Mouse (Mus musculus) MEL (cell line): Measurements from ENCODE around the gene Wfdc12. TPM values are rescaled to one million over a fixed set of nuclear protein-coding genes. Genes with fewer than 3 reads are reported as not detected.

Source experiments
- DNase-seq: peaks from one replicate; pipeline ENCODE4 v3.0.0; 2011; ENCODE audit warnings: low read depth, low spot score
- H3K27ac ChIP-seq: 2 replicates; pipeline ENCODE4 v1.5.1; 2012; ENCODE audit warnings: low read depth, mild to moderate bottlenecking, control low read depth, low read length, moderate library complexity; ENCODE audit not compliant: control insufficient read depth
- H3K27me3 ChIP-seq, 2 experiments: fragments of 150-350 bp in 1 of 2; sonication (generic) in 1 of 2; 2 replicates each; pipeline ENCODE4 v1.6.1; 2012; ENCODE audit warnings: low read length in 2 of 2, mild to moderate bottlenecking in 2 of 2, improper control_type of control experiment in 1 of 2, moderate library complexity in 1 of 2; ENCODE audit not compliant: insufficient read depth in 2 of 2, control insufficient read depth in 1 of 2
- H3K36me3 ChIP-seq, 2 experiments: 2 replicates each; pipeline ENCODE4 v1.6.1; 2012 to 2014; ENCODE audit warnings: low read length in 2 of 2, improper control_type of control experiment in 1 of 2, inconsistent platforms in 1 of 2, mild to moderate bottlenecking in 1 of 2; ENCODE audit not compliant: insufficient read depth in 2 of 2, control insufficient read depth in 1 of 2
- H3K4me1 ChIP-seq, 2 experiments: fragments of 150-350 bp in 1 of 2; sonication (generic) in 1 of 2; 2 replicates each; pipeline ENCODE4 v1.6.1; 2012; ENCODE audit warnings: low read length in 2 of 2, improper control_type of control experiment in 1 of 2, mild to moderate bottlenecking in 1 of 2; ENCODE audit not compliant: insufficient read depth in 2 of 2, control insufficient read depth in 1 of 2
- H3K4me3 ChIP-seq, 2 experiments: fragments of 150-350 bp in 1 of 2; sonication (generic) in 1 of 2; 2 replicates each; pipeline ENCODE4 v1.5.1; 2012; ENCODE audit warnings: low read depth in 2 of 2, low read length in 2 of 2, mild to moderate bottlenecking in 2 of 2, moderate library complexity in 2 of 2, control low read depth in 1 of 2, improper control_type of control experiment in 1 of 2; ENCODE audit not compliant: control insufficient read depth in 1 of 2, insufficient read depth in 1 of 2
- H3K79me2 ChIP-seq: 2 replicates; pipeline ENCODE4 v1.6.1; 2012; ENCODE audit warnings: mild to moderate bottlenecking, low read length, moderate library complexity; ENCODE audit not compliant: control insufficient read depth, poor library complexity, insufficient read depth
- H3K9ac ChIP-seq: 2 replicates; pipeline ENCODE4 v1.6.1; 2012; ENCODE audit warnings: low read depth, mild to moderate bottlenecking, control low read depth, low read length, moderate library complexity; ENCODE audit not compliant: control insufficient read depth, poor library complexity, severe bottlenecking
- H3K9me3 ChIP-seq: fragments of 150-350 bp; sonication (generic); replicated peaks from 2 replicates; pipeline ENCODE4 v1.6.1; 2012; ENCODE audit warnings: mild to moderate bottlenecking, low read length, improper control_type of control experiment, moderate library complexity; ENCODE audit not compliant: insufficient read depth
- BHLHE40 ChIP-seq: IDR thresholded peaks from 2 replicates; pipeline ENCODE4 v1.6.1; 2012; ENCODE audit warnings: low read depth, mild to moderate bottlenecking, inconsistent platforms, low read length, improper control_type of control experiment, borderline replicate concordance
- CTCF ChIP-seq, 3 experiments: IDR thresholded peaks in 2 of 3; conservative IDR thresholded peaks in 1 of 3; 2 replicates each; pipeline ENCODE4 v1.5.1; 2011 to 2012; ENCODE audit warnings: low read length in 3 of 3, low read depth in 2 of 3, mild to moderate bottlenecking in 2 of 3, improper control_type of control experiment in 1 of 3, inconsistent platforms in 1 of 3, mixed read lengths in 1 of 3, moderate library complexity in 1 of 3; ENCODE audit not compliant: control insufficient read depth in 1 of 3, insufficient read depth in 1 of 3, poor library complexity in 1 of 3, severe bottlenecking in 1 of 3
- E2F4 ChIP-seq: IDR thresholded peaks from 2 replicates; pipeline ENCODE4 v1.6.1; 2011; ENCODE audit warnings: low read depth, low read length, improper control_type of control experiment, borderline replicate concordance
- ELF1 ChIP-seq: IDR thresholded peaks from 2 replicates; pipeline ENCODE4 v1.6.1; 2014; ENCODE audit warnings: low read depth, mild to moderate bottlenecking, inconsistent platforms, low read length, improper control_type of control experiment, moderate library complexity
- ETS1 ChIP-seq: IDR thresholded peaks from 2 replicates; pipeline ENCODE4 v1.6.1; 2012; ENCODE audit warnings: low read depth, mild to moderate bottlenecking, inconsistent platforms, low read length, improper control_type of control experiment, moderate library complexity
- GABPA ChIP-seq: IDR thresholded peaks from 2 replicates; pipeline ENCODE4 v1.6.1; 2012; ENCODE audit warnings: low read depth, mild to moderate bottlenecking, inconsistent platforms, low read length, improper control_type of control experiment, moderate library complexity
- HCFC1 ChIP-seq: IDR thresholded peaks from 2 replicates; pipeline ENCODE4 v1.6.1; 2012; ENCODE audit warnings: low read depth, mild to moderate bottlenecking, inconsistent platforms, low read length, improper control_type of control experiment, moderate library complexity
- JUND ChIP-seq: IDR thresholded peaks from 2 replicates; pipeline ENCODE4 v1.6.1; 2011; ENCODE audit warnings: low read depth, mild to moderate bottlenecking, improper control_type of control experiment, low read length
- MAFK ChIP-seq: IDR thresholded peaks from 2 replicates; pipeline ENCODE4 v1.6.1; 2011; ENCODE audit warnings: low read depth, mild to moderate bottlenecking, low read length, improper control_type of control experiment, borderline replicate concordance
- MAZ ChIP-seq: IDR thresholded peaks from 2 replicates; pipeline ENCODE4 v1.6.1; 2012; ENCODE audit warnings: low read depth, mild to moderate bottlenecking, inconsistent platforms, low read length, improper control_type of control experiment
- MEF2A ChIP-seq: IDR thresholded peaks from 2 replicates; pipeline ENCODE4 v1.6.1; 2014; ENCODE audit warnings: low read depth, mild to moderate bottlenecking, inconsistent platforms, low read length, improper control_type of control experiment; ENCODE audit not compliant: poor library complexity, insufficient replicate concordance, severe bottlenecking; ENCODE audit errors: extremely low read depth
- MXI1 ChIP-seq: IDR thresholded peaks from 2 replicates; pipeline ENCODE4 v1.6.1; 2011; ENCODE audit warnings: mild to moderate bottlenecking, low read depth, low read length, improper control_type of control experiment
- MYB ChIP-seq: IDR thresholded peaks from 2 replicates; pipeline ENCODE4 v1.6.1; 2011; ENCODE audit warnings: mild to moderate bottlenecking, low read depth, low read length, improper control_type of control experiment
- NELFE ChIP-seq: IDR thresholded peaks from 2 replicates; pipeline ENCODE4 v1.6.1; 2011; ENCODE audit warnings: low read depth, low read length, improper control_type of control experiment
- NRF1 ChIP-seq: IDR thresholded peaks from 2 replicates; pipeline ENCODE4 v1.6.1; 2014; ENCODE audit warnings: low read depth, mild to moderate bottlenecking, inconsistent platforms, low read length, improper control_type of control experiment, moderate library complexity; ENCODE audit not compliant: poor library complexity, insufficient read depth, severe bottlenecking
- POLR2A ChIP-seq, 2 experiments: IDR thresholded peaks; 2 replicates each; pipeline ENCODE4 v1.6.1; 2011 to 2012; ENCODE audit warnings: low read length in 2 of 2, mild to moderate bottlenecking in 2 of 2, control low read depth in 1 of 2, improper control_type of control experiment in 1 of 2, low read depth in 1 of 2, moderate library complexity in 1 of 2; ENCODE audit not compliant: control insufficient read depth in 1 of 2, insufficient read depth in 1 of 2, poor library complexity in 1 of 2
- POLR2AphosphoS2 ChIP-seq: IDR thresholded peaks from 2 replicates; pipeline ENCODE4 v1.6.1; 2011; ENCODE audit warnings: low read length, improper control_type of control experiment
- POLR2AphosphoS5 ChIP-seq: IDR thresholded peaks from 2 replicates; pipeline ENCODE4 v1.6.1; 2012; ENCODE audit warnings: low read depth, borderline replicate concordance, mild to moderate bottlenecking, inconsistent platforms, low read length, moderate library complexity, mixed read lengths
- RAD21 ChIP-seq: IDR thresholded peaks from 2 replicates; pipeline ENCODE4 v1.6.1; 2011; ENCODE audit warnings: mild to moderate bottlenecking, low read depth, low read length, improper control_type of control experiment
- RCOR1 ChIP-seq: IDR thresholded peaks from 2 replicates; pipeline ENCODE4 v1.6.1; 2012; ENCODE audit warnings: low read depth, mild to moderate bottlenecking, inconsistent platforms, low read length, improper control_type of control experiment
- SIN3A ChIP-seq: IDR thresholded peaks from 2 replicates; pipeline ENCODE4 v1.6.1; 2012; ENCODE audit warnings: low read length, improper control_type of control experiment, inconsistent platforms
- TBP ChIP-seq: IDR thresholded peaks from 2 replicates; pipeline ENCODE4 v1.8.0; 2011; ENCODE audit warnings: low read depth, low read length, improper control_type of control experiment
- TCF12 ChIP-seq: IDR thresholded peaks from 2 replicates; pipeline ENCODE4 v1.6.1; 2014; ENCODE audit warnings: low read depth, mild to moderate bottlenecking, inconsistent platforms, low read length, improper control_type of control experiment, moderate library complexity
- USF1 ChIP-seq: IDR thresholded peaks from 2 replicates; pipeline ENCODE4 v1.6.1; 2014; ENCODE audit warnings: low read depth, mild to moderate bottlenecking, inconsistent platforms, low read length, improper control_type of control experiment, moderate library complexity
- USF2 ChIP-seq, 2 experiments: IDR thresholded peaks; 2 replicates each; pipeline ENCODE4 v1.6.1; 2011 to 2012; ENCODE audit warnings: improper control_type of control experiment in 2 of 2, low read length in 2 of 2, borderline replicate concordance in 1 of 2, inconsistent platforms in 1 of 2, low read depth in 1 of 2, mild to moderate bottlenecking in 1 of 2; ENCODE audit not compliant: insufficient read depth in 1 of 2
- ZC3H11A ChIP-seq: IDR thresholded peaks from 2 replicates; pipeline ENCODE4 v1.6.1; 2012; ENCODE audit warnings: low read depth, mild to moderate bottlenecking, inconsistent platforms, low read length, improper control_type of control experiment
- ZMIZ1 ChIP-seq: IDR thresholded peaks from 2 replicates; pipeline ENCODE4 v1.6.1; 2012; ENCODE audit warnings: low read depth, mild to moderate bottlenecking, inconsistent platforms, low read length, improper control_type of control experiment, moderate library complexity
- ZNF384 ChIP-seq: IDR thresholded peaks from 2 replicates; pipeline ENCODE4 v1.6.1; 2012; ENCODE audit warnings: low read depth, mild to moderate bottlenecking, inconsistent platforms, low read length, improper control_type of control experiment
- polyA plus RNA-seq, 2 experiments: library from polyadenylated mRNA; stranded (reverse) in 1 of 2; unstranded in 1 of 2; fragments of >175 nt in 1 of 2; fragments of >200 nt in 1 of 2; gene quantifications; 2 replicates each; pipeline versions ENCODE4 v1.2.1 to v1.2.4; 2012; ENCODE audit warnings: low replicate concordance in 2 of 2, low read depth in 1 of 2; ENCODE audit not compliant: insufficient read length in 2 of 2, insufficient read depth in 1 of 2, missing spikeins in 1 of 2
- total RNA-seq: library from RNA; depleted of rRNA; stranded (reverse); fragments of 300-350 nt; gene quantifications from 2 replicates; pipeline ENCODE4 v1.2.3, GENCODE M21; 2012

The Wfdc12 gene
- total and polyA plus RNA-seq, 3 experiments = 0.10 TPM; not detected in 2

- no peaks in the 10 kb centered on the region for H3K79me2 ChIP-seq
- DNase-seq = no peak
- no peaks in the 10 kb centered on the region for H3K9me3 ChIP-seq
- no peaks in the 10 kb centered on the region for H3K36me3 ChIP-seq
- peaks cover 11 to 22% of the 10 kb centered on the region in 2 experiments for H3K27me3 ChIP-seq
- H3K4me1 ChIP-seq = no peaks in the 10 kb centered on the region
- TF ChIP-seq ZMIZ1 = no peak
- no peak for TF ChIP-seq E2F4
- TF ChIP-seq MAZ = no peak
- no peak for TF ChIP-seq ETS1
- no peak for TF ChIP-seq NRF1
- no peak for TF ChIP-seq MYB
- TF ChIP-seq SIN3A = no peak
- TF ChIP-seq GABPA = no peak
- TF ChIP-seq USF2 (IDR thresholded peaks at IDR 0.05; ENCODE audit: borderline replicate concordance in 1 of 2, insufficient read depth in 1 of 2, low read depth in 1 of 2, low read length in 2 of 2) = no peak
- no peak for TF ChIP-seq USF1
- no peak for TF ChIP-seq RAD21
- no peak for TF ChIP-seq ZNF384
- TF ChIP-seq JUND = no peak
- no peak for TF ChIP-seq CTCF (IDR thresholded peaks at IDR 0.05 in 2 of 3, conservative IDR thresholded peaks at IDR 0.05 in 1 of 3; ENCODE audit: control insufficient read depth in 1 of 3, insufficient read depth in 1 of 3, low read depth in 2 of 3, low read length in 3 of 3, poor library complexity in 1 of 3, severe bottlenecking in 1 of 3)
- TF ChIP-seq HCFC1 = no peak
- no peak for TF ChIP-seq BHLHE40
- no peak for TF ChIP-seq POLR2AphosphoS5
- TF ChIP-seq NELFE = no peak
- TF ChIP-seq MXI1 = no peak
- no peak for TF ChIP-seq TCF12
- no peak overlapping the region for H3K9ac ChIP-seq
- no peak overlapping the region for H3K27ac ChIP-seq
- no peak overlapping the region for H3K4me3 ChIP-seq
Observed at GRCm38 (mm10) chr2:164219295-164219694, 28.9 kb upstream of the Wfdc12 start.

- Histone ChIP-seq H3K36me3 (no peaks in the 10 kb centered on the region), H3K4me3 (no peak overlapping the region), H3K9me3 (no peaks in the 10 kb centered on the region), H3K27ac (no peak overlapping the region), H3K79me2 (no peaks in the 10 kb centered on the region), H3K4me1 (no peaks in the 10 kb centered on the region), H3K9ac (no peak overlapping the region), H3K27me3 (peaks cover 16 to 17% of the 10 kb centered on the region in 2 experiments)
- DNase-seq = no peak
- TF ChIP-seq HCFC1 (no peak), POLR2A (IDR thresholded peaks at IDR 0.05; ENCODE audit: control insufficient read depth in 1 of 2, insufficient read depth in 1 of 2, low read depth in 1 of 2, low read length in 2 of 2, poor library complexity in 1 of 2) (no peak), ZNF384 (no peak), ELF1 (no peak), RAD21 (no peak), RCOR1 (no peak), MAFK (no peak), MEF2A (no peak), POLR2AphosphoS2 (no peak), ZC3H11A (no peak), BHLHE40 (no peak), NRF1 (no peak), TBP (no peak), POLR2AphosphoS5 (no peak), JUND (no peak), NELFE (no peak)
Observed at GRCm38 (mm10) chr2:164212711-164213110, 22.3 kb upstream of the Wfdc12 start.
